26 mouse cellular contexts compared by ENCODE assay signal in the genomic region with DNA sequence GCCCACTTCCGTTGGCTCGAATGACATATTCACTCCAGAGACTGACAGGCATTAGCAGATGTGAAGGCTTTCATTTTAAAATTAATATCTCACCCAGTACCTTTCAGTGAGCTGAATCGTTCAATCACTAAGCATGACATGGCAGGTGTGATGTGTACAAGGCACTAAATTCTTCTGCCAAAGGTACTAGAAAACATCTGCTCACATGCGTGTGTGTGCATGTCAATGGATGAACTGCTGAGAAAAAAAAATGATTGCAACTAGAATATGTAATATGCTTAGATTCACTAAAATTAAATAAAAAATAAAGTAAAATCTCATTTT.
"Had no signal": no experiment of that assay in that cellular context is flagged by ENCODE, and none has a peak within 500 bp of the region (broad histone marks: within the 10 kb centered on the region; RNA-seq: fewer than 3 reads in every experiment).

No protein-coding gene starts in this region.

- H3K4me1 ChIP-seq: heart, embryonic 13.5 days; heart, embryonic 15.5 days; hindbrain, embryonic 13.5 days; hindbrain, embryonic 15.5 days; kidney, embryonic 15.5 days; limb, embryonic 13.5 days; limb, embryonic 15.5 days; liver, embryonic 12.5 days had no signal

- ATAC-seq: hindbrain, postnatal 0 days; intestine, embryonic 16.5 days; liver, embryonic 12.5 days had no signal

- H3K27me3 ChIP-seq: heart, embryonic 13.5 days; heart, embryonic 15.5 days; hindbrain, embryonic 13.5 days; hindbrain, embryonic 15.5 days; kidney, embryonic 15.5 days; limb, embryonic 13.5 days; limb, embryonic 15.5 days; liver, embryonic 12.5 days had no signal

- DNase-seq: gastrocnemius, postnatal 14 days; gastrocnemius, postnatal 36 days; heart, adult 11 months; heart, adult 2 months; heart, postnatal 14 days; heart, postnatal 36 days; kidney, adult 11 months; kidney, adult 2 months; kidney, adult 9 months; kidney, postnatal 14 days; kidney, postnatal 36 days; layer of hippocampus, postnatal 36 days; left cerebral cortex, postnatal 4 days had no signal

- H3K27ac ChIP-seq: heart, adult 2 months; heart, embryonic 13.5 days; heart, embryonic 15.5 days; hindbrain, embryonic 13.5 days; hindbrain, embryonic 15.5 days; hindbrain, postnatal 0 days; kidney, embryonic 15.5 days; kidney, postnatal 0 days; limb, embryonic 13.5 days; limb, embryonic 15.5 days; liver, embryonic 12.5 days; liver, embryonic 14.5 days had no signal

- H3K9me3 ChIP-seq: heart, embryonic 13.5 days; heart, embryonic 15.5 days; hindbrain, embryonic 13.5 days; hindbrain, embryonic 15.5 days; kidney, embryonic 15.5 days; limb, embryonic 13.5 days; limb, embryonic 15.5 days; liver, embryonic 12.5 days had no signal

- H3K36me3 ChIP-seq: heart, embryonic 13.5 days; heart, embryonic 15.5 days; hindbrain, embryonic 13.5 days; hindbrain, embryonic 15.5 days; kidney, embryonic 15.5 days; limb, embryonic 13.5 days; limb, embryonic 15.5 days; liver, embryonic 12.5 days had no signal

- H3K9ac ChIP-seq: heart, embryonic 13.5 days; heart, embryonic 15.5 days; hindbrain, embryonic 13.5 days; hindbrain, embryonic 15.5 days; kidney, embryonic 15.5 days; limb, embryonic 13.5 days; limb, embryonic 15.5 days; liver, embryonic 12.5 days; liver, embryonic 14.5 days had no signal

- H3K4me2 ChIP-seq: heart, embryonic 11.5 days; heart, embryonic 13.5 days; heart, embryonic 15.5 days; hindbrain, embryonic 13.5 days; hindbrain, embryonic 15.5 days; kidney, embryonic 15.5 days; limb, embryonic 13.5 days; limb, embryonic 15.5 days; liver, embryonic 12.5 days had no signal

- H3K4me3 ChIP-seq: heart, adult 2 months; heart, embryonic 13.5 days; heart, embryonic 15.5 days; hindbrain, embryonic 13.5 days; hindbrain, embryonic 15.5 days; kidney, embryonic 15.5 days; limb, embryonic 13.5 days; limb, embryonic 15.5 days; liver, embryonic 12.5 days had no signal
